Mouse (Mus musculus): ENCODE results near the gene Mgat2. TPM values are rescaled to one million over a fixed set of nuclear protein-coding genes. Genes with fewer than 3 reads are reported as not detected.
"Not testable (repeated sequence)": the region's sequence is repeated elsewhere in the genome, so short reads cannot be mapped to it uniquely, and the experiment has no call there.

Mgat2 gene
- total RNA-seq (2021): 10 to 100 TPM; 34.3 to 35.4 TPM
- long read RNA-seq, experiment 1, transcript Mgat2-201 (1 exons, 2,614 nt): major isoform, 124 of 124 reads
- long read RNA-seq, experiment 1, partial matches to known transcripts: 0 of 124 reads
- long read RNA-seq, experiment 1, other reads (novel, unspliced or antisense): 0 of 124 reads
- long read RNA-seq, experiment 2, transcript Mgat2-201 (1 exons, 2,614 nt): major isoform, 141 of 141 reads
- long read RNA-seq, experiment 2, partial matches to known transcripts: 0 of 141 reads
- long read RNA-seq, experiment 2, other reads (novel, unspliced or antisense): 0 of 141 reads

DNA sequence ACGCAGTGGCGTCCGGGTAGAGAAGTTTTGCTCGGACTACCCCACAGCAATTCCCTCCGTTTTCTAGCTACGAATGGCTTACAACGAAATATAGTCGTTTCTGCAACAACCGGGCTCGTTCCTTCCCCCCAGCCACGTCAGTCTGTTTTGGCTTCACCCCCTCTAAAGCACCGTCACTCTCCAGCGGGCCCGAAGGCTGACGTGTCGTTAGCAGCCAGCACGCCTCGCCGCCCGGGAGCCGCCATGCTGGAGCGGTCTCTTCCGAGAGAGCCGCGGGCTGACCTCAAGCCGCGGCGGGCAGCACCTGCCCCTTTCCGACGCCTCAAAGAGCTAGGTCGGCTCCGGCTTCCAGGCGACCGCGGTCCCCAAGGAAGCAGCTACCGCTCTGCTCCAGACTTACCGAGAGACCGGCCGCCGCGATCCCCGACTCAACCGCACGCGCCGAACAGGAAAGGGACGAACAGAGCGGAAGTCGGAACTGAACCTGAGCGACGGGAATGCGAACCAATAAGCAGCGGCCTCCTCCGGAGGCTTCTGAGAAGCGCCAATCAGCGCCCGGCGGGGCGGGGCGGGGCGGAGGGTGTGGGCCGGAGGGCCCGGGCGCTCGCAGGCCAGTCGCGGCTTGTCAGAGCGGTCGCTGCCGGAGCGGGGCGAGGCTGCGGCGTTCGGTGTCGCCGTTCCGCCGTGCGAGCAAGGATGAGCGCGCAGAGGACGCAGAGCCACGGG is at the start of gene Mgat2, which contains the start of gene Rpl36al:
Gene Mgat2 (plus strand): TSS at position 575 of the 726 bp plus-strand sequence.
Gene Rpl36al (minus strand): TSS at position 501 of the 726 bp plus-strand sequence.
- peak; percentile 99 to 100 for DNase-seq (ENCODE audit: low spot score in 2 of 2)

DNA sequence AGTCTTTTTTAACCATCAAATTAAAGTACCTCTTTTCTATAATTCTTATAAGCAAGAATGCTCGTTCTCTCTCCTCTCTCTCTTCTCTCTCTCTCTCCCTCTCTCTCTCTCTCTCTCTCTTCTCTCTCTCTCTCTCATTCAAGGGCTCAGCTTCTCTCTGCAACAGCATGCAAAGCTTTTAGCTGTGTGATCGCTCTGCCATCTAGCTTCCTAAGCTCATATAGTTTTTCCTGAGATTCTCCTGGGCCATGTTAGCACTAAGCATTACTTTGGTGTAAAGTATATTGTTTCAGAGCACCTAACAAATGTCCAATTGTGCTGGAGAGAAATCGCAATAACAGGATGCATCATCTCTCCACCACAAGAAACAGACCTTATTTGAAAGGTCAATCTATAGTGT is 44.8 kb upstream of the Mgat2 start:
- no peak for DNase-seq (ENCODE audit: low spot score in 2 of 2)

DNA sequence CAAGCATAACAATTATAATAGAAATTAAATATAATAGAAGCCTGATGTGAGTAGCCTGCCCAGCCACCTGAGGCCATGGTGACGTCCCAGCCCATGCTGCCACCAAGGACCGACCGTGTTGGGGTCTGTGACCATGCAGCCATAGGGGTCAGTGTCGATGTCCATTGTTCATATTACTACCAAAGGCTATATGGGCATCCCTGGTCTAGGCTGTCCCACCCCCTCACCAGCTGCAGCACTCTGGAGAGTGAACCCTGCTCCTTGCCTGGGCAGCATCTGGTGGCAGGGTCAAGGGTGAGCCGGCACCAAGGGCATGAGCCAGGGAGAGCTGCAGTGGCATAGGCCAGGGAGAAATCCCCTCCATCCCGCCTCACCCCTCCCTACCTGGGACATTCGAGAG is 44.1 kb upstream of the Mgat2 start:
- no peak for DNase-seq (ENCODE audit: low spot score in 2 of 2)

DNA sequence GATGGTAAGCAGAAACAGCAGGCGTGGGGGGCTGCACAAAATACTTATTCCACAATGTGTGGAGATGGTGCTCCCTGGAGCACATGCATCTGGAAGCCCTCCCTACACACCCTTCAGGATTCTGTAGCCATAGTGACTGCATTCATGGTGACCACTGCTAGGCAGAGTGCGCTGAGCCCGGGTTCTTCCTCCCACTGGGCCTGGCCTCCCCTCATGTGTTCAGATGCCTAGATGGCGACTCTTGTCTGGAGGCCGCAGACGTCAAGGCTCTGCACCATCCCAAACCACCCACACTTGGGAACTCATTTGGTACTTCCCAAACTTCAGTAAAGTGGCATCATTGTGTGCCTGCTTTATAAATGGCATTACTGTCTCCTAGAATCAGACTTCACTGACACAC is 40.5 kb upstream of the Mgat2 start:
- no peak for DNase-seq (ENCODE audit: low spot score in 2 of 2)

DNA sequence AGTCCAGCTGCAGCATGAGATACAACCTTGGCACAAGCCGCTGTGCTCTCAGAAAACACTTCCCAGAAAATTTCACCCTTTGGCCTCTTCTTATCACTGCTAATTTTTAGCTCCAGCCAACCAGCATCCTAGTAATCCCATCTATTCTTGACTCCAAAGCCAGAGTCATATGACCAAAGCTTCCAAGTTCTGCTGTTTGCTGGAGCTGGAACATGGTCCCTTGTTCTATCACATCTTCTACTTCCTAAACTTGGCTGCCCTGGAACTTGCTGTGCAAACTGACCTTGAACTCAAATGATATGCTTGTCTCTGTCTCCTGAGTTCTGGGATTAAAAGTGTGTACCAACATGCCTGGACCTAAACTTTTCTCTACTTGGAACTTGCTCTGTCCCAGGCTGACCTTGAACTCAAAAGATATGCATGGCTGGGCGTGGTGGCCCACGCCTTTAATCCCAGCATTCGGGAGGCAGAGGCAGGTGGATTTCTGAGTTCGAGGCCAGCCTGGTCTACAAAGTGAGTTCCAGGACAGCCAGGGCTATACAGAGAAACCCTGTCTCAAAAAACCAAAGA is 36.7 kb upstream of the Mgat2 start:
- no peak for DNase-seq (ENCODE audit: low spot score in 2 of 2)

GRCm38 (mm10) chr12:69150049-69150448 is 33.9 kb upstream of the Mgat2 start:
- no peak for DNase-seq (ENCODE audit: low spot score in 2 of 2)

DNA sequence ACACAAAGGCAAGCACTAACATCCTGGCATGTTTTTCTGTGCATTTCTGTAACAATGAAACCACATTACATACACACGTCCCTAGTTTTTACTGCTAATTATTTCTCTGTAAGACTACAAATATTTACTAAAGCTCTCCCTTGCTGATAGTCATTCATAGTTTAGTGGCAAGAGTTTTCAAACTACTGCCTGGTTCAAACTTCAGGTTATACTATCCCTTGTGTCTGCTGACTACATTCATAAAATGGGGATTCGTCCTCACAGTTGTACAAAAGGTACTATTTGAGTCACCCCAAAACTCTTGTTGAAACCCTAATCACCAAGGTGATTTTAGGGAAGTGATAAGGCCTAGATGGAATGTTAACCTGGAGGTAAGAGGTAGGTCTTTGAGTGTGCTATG is 28.0 kb upstream of the Mgat2 start:
- DNase-seq (ENCODE audit: low spot score in 2 of 2): no peak

DNA sequence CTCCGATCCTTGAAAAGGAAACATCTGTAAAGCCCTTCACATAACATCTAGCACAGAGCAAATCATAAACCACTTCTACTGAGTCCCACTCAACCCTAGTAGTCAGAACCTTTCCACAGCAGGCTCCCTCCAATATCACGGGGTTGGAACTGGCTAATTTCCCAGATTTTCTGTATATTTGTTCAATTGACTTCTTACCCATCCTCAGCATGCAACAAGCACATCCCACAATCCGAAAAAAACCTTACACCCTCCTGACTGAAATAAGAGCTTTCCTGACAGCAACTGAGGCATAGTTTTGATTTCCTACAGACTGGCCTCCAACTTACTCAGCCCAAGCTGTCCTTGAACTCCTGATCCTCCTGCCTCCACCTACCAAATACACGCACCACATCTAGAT is 27.5 kb upstream of the Mgat2 start:
- DNase-seq (ENCODE audit: low spot score in 2 of 2): no peak

GRCm38 (mm10) chr12:69157107-69157506 is 26.9 kb upstream of the Mgat2 start:
- no peak for DNase-seq (ENCODE audit: low spot score in 2 of 2)

- no peak for DNase-seq (ENCODE audit: low spot score in 2 of 2)
Observed at GRCm38 (mm10) chr12:69158366-69158764, 25.6 kb upstream of the Mgat2 start.

- DNase-seq (ENCODE audit: low spot score in 2 of 2): peak; percentile 90 to 95
Observed at GRCm38 (mm10) chr12:69158765-69159577, 25.0 kb upstream of the Mgat2 start, which contains the start of gene Rps29. TSS of gene Rps29 (minus strand) at chr12:69159186.

- DNase-seq (ENCODE audit: low spot score in 2 of 2): no peak
Observed at GRCm38 (mm10) chr12:69159578-69159940, 24.4 kb upstream of the Mgat2 start.

DNA sequence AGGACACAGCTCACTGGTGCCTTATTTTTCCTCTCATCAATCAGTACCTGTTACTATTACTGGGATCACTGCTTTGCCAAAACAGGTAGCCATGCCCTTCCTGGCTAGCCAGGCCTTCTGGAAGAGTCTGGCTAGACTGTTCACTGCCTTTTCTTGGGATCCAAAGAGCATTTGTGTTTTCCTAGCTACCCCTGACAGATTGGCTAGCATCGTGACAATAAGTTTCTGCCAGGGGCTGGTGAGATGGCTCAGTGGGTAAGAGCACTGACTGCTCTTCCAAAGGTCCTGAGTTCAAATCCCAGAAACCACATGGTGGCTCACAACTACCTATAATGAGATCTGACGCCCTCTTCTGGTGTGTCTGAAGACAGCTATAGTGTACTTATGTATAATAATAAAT is 23.3 kb upstream of the Mgat2 start:
- DNase-seq (ENCODE audit: low spot score in 2 of 2): not testable (repeated sequence)

DNA sequence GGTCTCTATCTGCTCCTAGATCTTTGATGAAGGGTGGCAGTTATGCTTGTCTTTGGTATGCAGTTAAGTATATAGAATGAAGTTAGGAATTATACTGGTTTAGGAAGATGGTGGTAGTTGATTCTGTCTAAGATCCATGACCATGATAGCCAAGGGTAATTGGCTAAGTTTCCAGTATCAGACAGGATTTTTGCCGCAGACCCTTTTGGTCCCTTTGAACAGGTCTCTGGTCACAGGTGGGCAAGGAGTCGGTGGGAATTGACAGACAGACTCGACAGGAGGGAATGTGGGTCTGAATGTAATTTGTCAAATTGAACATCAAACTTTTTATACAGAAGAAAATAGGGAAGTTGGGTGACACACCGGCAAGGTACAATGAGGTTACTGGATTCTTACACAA is 20.4 kb upstream of the Mgat2 start:
- DNase-seq (ENCODE audit: low spot score in 2 of 2): not testable (repeated sequence)

GRCm38 (mm10) chr12:69164904-69165303 is 19.1 kb upstream of the Mgat2 start:
- DNase-seq (ENCODE audit: low spot score in 2 of 2): no peak

- DNase-seq (ENCODE audit: low spot score in 2 of 2): not testable (repeated sequence)
Observed at GRCm38 (mm10) chr12:69166861-69167581, 16.9 kb upstream of the Mgat2 start.

DNA sequence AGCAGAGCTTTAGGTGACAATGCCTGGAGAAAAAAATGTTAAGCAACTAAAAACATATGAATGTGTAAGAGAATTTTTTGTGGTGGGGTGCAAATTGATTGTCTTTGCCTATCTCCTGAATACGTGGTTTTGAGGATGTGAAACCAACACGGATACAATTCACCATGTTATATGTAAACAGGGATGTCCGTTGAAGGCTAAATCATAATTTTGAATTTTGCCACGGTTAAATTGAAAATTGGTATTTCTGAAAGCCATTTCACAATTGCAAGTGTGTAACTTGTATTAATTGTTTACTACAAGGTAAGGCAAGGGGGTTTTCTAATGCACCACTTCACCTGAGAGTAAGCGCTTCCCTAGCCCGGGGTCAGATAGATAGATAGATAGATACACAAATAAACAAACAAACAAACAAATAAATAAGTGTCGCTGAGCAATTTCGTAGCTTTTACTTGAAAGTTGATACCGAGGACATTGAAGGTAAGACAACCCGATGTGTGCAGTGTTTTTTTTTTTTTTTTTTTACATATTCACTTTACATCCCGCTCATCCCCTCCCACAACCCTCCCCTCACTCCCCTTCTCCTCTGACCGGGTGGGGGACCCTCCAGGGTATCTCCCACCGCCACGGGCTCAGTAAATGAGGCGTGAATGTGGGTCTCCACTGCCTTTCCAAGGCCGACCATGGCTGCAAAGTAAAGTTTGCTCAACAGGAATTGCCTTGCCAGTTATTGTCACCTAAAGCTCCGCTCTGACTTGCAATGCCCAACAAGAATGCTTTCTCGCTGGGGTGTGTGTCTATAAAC is 16.1 kb upstream of the Mgat2 start:
- DNase-seq (ENCODE audit: low spot score in 2 of 2): no peak

- peak; percentile 57 to 89 for DNase-seq (ENCODE audit: low spot score in 2 of 2)
Observed at GRCm38 (mm10) chr12:69168461-69169106, 15.4 kb upstream of the Mgat2 start, which contains the start of gene Lrr1. TSS of gene Lrr1 (plus strand) at chr12:69168814.

DNA sequence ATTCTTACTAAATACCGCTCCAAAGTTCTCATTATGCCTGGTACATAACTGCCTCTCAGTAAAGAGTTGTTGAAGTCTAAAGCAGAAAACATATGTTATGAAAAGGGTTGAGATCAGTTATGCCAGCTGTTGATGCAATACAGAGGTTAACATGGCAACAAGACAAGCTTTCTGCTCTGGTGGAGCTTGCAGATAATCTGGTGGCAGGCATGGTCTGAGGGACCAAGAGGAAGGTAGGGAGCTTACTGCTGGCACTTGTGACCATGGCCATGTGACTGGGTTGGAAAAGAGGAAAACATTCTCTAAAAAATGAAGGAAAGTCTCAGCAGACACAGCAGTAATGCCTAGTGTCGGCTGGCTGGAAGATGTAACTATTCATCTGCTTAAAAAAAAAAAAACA is 12.7 kb upstream of the Mgat2 start:
- no peak for DNase-seq (ENCODE audit: low spot score in 2 of 2)
